Mouse (Mus musculus) urinary bladder, adult 2 months (tissue): ENCODE data around the gene Dld. TPM values are rescaled to one million over a fixed set of nuclear protein-coding genes. Genes with fewer than 3 reads are reported as not detected.

Experiments
- DNase-seq: peaks from one replicate; pipeline ENCODE4 v3.0.0; 2022; ENCODE audit warnings: low spot score
- polyA plus RNA-seq: library from polyadenylated mRNA; depleted of rRNA; stranded (reverse); fragments of >200 nt; gene quantifications from 2 replicates; pipeline ENCODE4 v1.2.3, GENCODE M21; 2012; rRNA removed

Gene Dld
- polyA plus RNA-seq, 1 experiment: 72.6 TPM

DNA sequence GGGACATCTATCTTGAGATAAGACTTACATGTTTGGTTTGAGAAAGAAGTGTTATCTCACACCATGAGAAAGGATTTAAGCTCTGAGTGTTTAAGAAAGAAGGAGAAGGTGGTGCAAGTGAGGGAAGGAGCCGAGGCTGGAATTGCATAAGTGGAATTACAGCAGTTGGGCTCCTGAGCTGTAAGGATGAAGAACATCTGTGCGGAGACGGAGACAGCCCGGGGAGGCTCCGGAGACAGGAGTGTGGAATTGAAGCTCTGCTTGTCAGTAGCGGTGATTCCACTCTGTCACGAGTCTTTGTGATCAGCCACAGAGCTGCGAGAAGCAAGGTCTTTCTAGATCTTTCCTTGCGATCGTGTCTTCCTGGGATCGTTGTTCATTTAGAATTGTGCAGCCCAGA, 56.3 kb downstream of the Dld start:
- no peak for DNase-seq

DNA sequence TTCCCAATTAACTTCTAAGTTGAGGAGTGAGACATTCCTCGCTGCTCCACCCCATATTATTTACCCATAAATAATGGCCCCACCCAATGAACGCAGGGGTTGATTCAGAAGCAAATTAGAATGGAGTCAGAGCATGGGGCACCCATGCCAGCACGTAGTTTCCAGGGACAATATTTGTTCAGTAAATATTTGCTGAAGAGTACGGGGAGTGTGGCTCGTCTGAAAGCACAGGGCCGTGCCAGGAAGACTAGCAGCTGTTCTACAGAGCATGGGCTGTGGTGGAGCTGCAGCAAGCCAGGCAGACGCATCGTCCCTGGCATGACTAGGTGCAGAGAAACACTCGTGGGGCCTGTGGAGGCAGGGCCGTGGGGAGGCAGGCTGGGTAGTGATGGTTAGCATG, 56.7 kb downstream of the Dld start:
- no peak for DNase-seq

DNA sequence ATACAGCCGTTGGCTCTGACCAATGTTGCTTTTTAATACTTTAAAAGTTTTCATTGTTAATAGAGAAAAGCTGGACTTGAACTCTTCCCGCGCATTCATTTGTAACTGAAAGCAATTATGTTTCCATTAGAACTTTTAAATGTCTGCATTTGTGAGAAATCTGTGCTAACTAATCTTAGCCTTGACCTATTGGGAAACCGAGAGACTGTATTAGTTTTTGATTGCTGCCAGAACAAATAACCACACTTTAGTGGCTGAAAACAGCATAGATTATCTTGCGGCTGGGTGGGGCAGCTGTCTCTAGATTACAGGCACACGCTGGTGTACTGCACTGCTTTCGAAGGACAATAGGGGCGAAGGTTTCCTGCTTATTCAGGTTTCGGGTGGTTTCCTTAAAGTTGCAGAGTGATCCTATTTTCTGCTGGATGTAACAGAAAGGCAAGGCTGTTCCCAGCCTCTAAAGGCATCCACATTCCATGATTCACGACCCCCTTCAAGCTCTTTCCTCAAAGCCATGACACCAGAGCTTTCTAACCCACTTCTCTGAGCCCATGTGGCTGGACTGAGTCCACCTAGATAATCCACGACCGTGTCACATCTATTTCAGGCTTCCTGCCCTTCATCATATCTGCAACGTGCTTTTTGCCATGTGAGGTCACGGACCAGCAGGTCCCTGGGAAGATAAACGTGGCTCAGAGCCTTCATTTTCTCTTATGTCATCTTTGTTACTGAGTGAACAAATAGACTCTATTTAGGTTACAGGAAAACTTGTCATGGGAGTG, 57.7 kb downstream of the Dld start:
- DNase-seq: no peak

DNA sequence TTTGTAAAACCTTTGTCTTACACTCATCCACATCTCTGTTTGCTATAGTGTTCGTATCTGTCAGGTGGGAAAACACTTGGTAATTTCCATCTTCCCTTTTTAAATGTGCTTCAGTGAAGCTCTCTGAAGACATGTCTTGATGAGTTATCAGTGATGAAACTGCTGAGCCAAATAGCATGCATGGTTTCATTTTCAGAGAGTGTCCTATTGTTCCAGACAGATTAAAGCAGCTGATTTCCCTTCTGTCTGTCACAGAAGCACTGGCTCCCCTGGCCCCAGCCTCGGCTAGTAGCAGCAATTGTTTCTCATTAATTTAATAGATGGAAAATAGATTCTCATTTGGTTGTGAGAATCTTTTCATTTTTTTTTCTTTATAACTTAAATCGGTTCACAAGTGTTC, 60.3 kb downstream of the Dld start:
- no peak for DNase-seq

DNA sequence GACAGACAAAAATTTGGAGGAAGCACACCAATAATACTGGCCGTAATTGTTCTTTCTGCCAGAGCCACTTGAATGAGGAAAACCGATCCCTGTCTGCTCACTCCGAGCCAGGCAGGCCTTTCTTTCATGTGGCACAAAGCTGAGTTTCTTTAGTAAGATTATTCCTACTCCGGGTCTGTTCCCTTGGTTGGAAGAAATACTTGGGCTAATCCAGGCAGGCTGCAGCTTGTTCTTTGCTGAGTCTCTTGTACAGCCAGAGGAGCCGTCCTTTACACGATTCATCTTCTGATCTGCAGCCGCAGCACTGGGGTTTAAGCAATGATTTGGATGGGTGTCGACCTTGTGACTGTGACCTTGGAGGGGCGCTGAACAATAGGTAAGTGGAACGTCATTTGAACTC, 62.2 kb downstream of the Dld start:
- no peak for DNase-seq

DNA sequence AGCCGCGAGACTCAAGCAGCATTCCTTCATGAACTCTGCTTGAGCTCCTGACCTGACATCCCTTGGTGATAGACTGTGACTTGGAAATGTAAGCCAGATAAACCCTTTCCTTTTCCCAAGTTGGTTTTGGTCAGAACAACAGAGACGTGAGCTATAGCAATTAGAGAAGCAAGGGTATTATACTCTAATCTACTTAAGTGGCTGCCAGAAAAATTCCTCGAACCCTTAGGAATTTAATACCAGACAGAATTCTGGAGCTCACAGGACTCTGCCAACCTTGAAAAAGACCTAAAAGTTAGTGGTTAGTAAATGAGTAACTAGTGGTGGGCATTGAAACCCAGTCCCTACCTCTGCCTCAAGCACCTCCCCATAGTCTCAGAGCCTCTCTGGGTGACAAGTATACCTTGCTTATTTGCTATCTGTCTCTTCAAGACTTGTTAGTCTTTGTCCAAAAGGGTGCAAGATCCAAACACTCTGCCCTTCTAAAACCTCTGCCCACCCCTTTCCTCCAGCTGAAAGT, 67.6 kb downstream of the Dld start:
- no peak for DNase-seq

DNA sequence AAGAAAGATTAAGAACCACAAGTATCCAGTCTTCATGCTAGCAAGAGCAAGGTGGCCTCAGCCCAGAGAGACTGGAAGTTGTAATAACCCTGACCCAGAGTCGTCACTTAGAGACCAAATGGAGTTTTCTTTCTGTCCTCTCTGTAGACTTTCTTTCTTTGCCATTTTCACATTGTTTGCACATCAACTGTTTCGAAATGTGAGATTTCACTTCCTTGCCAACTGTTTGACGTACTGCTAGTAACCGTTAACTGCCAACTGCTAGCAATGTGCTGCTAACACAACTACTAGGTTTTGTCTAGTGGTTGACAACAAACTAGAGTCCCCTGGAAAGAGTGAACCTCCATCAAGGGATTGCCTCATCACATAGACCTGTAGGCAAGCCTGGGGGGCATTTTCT, 68.1 kb downstream of the Dld start:
- DNase-seq: no peak

DNA sequence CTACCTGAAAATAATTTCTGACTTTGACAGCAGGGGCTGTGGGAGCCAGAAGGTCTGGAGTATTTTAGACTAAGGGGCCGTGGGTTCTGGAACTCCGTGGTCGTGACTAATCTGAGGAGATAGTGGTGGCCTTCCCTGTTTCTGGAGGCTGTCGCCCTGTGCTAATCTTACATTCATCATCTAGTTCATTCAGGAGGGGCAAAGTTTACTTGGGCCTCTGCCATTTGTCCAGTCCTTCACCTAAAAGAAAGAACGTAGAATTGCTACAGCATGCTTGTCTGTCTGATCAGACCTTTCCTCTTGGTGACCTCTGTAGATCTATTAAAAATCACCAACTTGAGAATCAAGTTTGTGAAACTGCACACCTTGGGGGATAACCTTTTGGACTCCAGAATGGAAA, 69.0 kb downstream of the Dld start:
- no peak for DNase-seq

Other genes starting within 250 kb of the Dld start
- gene Gm6993, start 110.7 kb downstream of the Dld start, polyA plus RNA-seq: not detected in 2 replicates
- gene Lamb1, start 86.2 kb downstream of the Dld start, polyA plus RNA-seq: 49.8 and 62.9 TPM in 2 replicates
- gene Slc26a3, start 39.4 kb upstream of the Dld start, polyA plus RNA-seq: 0.34 and 0.80 TPM in 2 replicates
- 6.2 and 9.9 TPM in 2 replicates for gene Cbll1, start 148.2 kb upstream of the Dld start, polyA plus RNA-seq
- 0.03 TPM in 1 of 2 replicates, not detected in the other for gene Slc26a4, start 208.5 kb upstream of the Dld start, polyA plus RNA-seq